ENCODE assay signal across 20 mouse cellular contexts in the genomic region with DNA sequence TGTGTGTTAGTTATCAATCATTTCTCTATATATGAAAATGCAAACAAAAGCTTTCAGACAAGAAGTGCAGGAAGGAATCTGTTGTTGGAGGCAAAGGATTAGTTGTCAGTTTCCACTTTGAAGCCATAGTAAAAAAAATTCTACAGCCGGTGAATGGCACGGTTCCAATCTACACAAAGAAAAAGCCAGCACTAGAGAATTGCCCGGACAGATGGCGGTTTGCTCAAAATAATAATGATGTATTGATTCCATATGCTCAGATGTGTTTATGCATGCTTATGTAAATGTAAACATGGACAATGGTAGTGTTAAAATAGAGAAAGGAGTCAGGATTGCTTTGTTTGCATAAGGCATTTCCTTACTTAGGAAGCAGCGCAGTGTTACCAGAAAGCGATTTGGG. TPM values are rescaled to one million over a fixed set of nuclear protein-coding genes. Genes with fewer than 3 reads are reported as not detected.
DNase-seq lines count a peak whose midpoint lies in the region; ATAC-seq and TF ChIP-seq lines count a peak whose summit lies in the region.
"Had no signal": no experiment of that assay in that cellular context is flagged by ENCODE, and none has a peak within 500 bp of the region (broad histone marks: within the 10 kb centered on the region; RNA-seq: fewer than 3 reads in every experiment).

No protein-coding gene starts in this region.

- no peaks in the 10 kb centered on the region for H3K27me3 ChIP-seq in forebrain, embryonic 12.5 days
- H3K27me3 ChIP-seq in forebrain, embryonic 11.5 days (ENCODE audit: control insufficient read depth, insufficient read depth, low read length): no peaks in the 10 kb centered on the region
- no peaks in the 10 kb centered on the region for H3K27me3 ChIP-seq in kidney, embryonic 15.5 days
- H3K27me3 ChIP-seq in midbrain, postnatal 0 days (ENCODE audit: insufficient read depth, low read length): no peaks in the 10 kb centered on the region
- H3K27me3 ChIP-seq in midbrain, embryonic 11.5 days (ENCODE audit: control insufficient read depth, insufficient read depth, low read length): no peaks in the 10 kb centered on the region
- H3K27me3 ChIP-seq in stomach, embryonic 16.5 days (ENCODE audit: control insufficient read depth, insufficient read depth, low read length): no peaks in the 10 kb centered on the region

- H3K4me1 ChIP-seq in forebrain, embryonic 12.5 days: peaks cover 8% of the 10 kb centered on the region
- no peaks in the 10 kb centered on the region for H3K4me1 ChIP-seq in forebrain, embryonic 11.5 days (replicated peaks; ENCODE audit: control insufficient read depth, insufficient read depth, low read length)
- peaks cover 20% of the 10 kb centered on the region; the same call in 1 of the 2 replicates for H3K4me1 ChIP-seq in kidney, embryonic 15.5 days
- H3K4me1 ChIP-seq in midbrain, postnatal 0 days (ENCODE audit: insufficient read depth, low read length): no peaks in the 10 kb centered on the region
- H3K4me1 ChIP-seq in midbrain, embryonic 11.5 days (ENCODE audit: control insufficient read depth, insufficient read depth, low read length): no peaks in the 10 kb centered on the region
- H3K4me1 ChIP-seq in stomach, embryonic 16.5 days (ENCODE audit: control insufficient read depth, insufficient read depth, low read length): peaks cover 10% of the 10 kb centered on the region; the same call in 1 of the 2 replicates

- no peak overlapping the region for H3K4me3 ChIP-seq in forebrain, embryonic 12.5 days (replicated peaks)
- no peak overlapping the region for H3K4me3 ChIP-seq in forebrain, embryonic 11.5 days (ENCODE audit: low read depth, low read length)
- H3K4me3 ChIP-seq in kidney, embryonic 15.5 days (replicated peaks): no peak overlapping the region
- H3K4me3 ChIP-seq in midbrain, postnatal 0 days (ENCODE audit: low read depth, low read length): no peak overlapping the region
- no peak overlapping the region for H3K4me3 ChIP-seq in midbrain, embryonic 11.5 days (ENCODE audit: low read depth, low read length)
- no peak overlapping the region for H3K4me3 ChIP-seq in stomach, embryonic 16.5 days (replicated peaks; ENCODE audit: low read length)

- 0 out of 2 replicates have a peak overlapping the region, but pooled peaks have one; percentile 9 for H3K27ac ChIP-seq in forebrain, embryonic 12.5 days
- H3K27ac ChIP-seq in forebrain, embryonic 11.5 days (ENCODE audit: low read depth, low read length): no peak overlapping the region
- no peak overlapping the region for H3K27ac ChIP-seq in kidney, embryonic 15.5 days
- no peak overlapping the region for H3K27ac ChIP-seq in midbrain, postnatal 0 days (ENCODE audit: low read depth, low read length)
- no peak overlapping the region for H3K27ac ChIP-seq in midbrain, embryonic 11.5 days (ENCODE audit: low read depth, low read length)
- no peak overlapping the region for H3K27ac ChIP-seq in stomach, embryonic 16.5 days (ENCODE audit: low read length)
- H3K27ac ChIP-seq: liver, embryonic 14.5 days had no signal

- TF ChIP-seq CTCF in midbrain, postnatal 0 days (IDR thresholded peaks at IDR 0.05): no peak

- 73% methylated on average over 6 of the region's 6 CpGs for WGBS in forebrain, embryonic 12.5 days
- 81% methylated on average over 6 of the region's 6 CpGs for WGBS in forebrain, embryonic 11.5 days
- WGBS in kidney, embryonic 15.5 days: 49% methylated on average over 6 of the region's 6 CpGs
- WGBS in midbrain, postnatal 0 days: 34% methylated on average over 6 of the region's 6 CpGs
- 72% methylated on average over 6 of the region's 6 CpGs for WGBS in midbrain, embryonic 11.5 days
- 24% methylated on average over 6 of the region's 6 CpGs for WGBS in stomach, embryonic 16.5 days

- ATAC-seq in forebrain, embryonic 12.5 days (ENCODE audit: low FRiP score): no peak
- no peak for ATAC-seq in forebrain, embryonic 11.5 days (replicated peaks; ENCODE audit: low FRiP score)
- no peak for ATAC-seq in kidney, embryonic 15.5 days (replicated peaks; ENCODE audit: low FRiP score)
- no peak for ATAC-seq in midbrain, postnatal 0 days (ENCODE audit: low FRiP score)
- ATAC-seq in midbrain, embryonic 11.5 days (ENCODE audit: low FRiP score): no peak
- ATAC-seq in stomach, embryonic 16.5 days (ENCODE audit: insufficient read depth, low FRiP score): no peak
- ATAC-seq: inflammation-experienced regulatory T-cells, adult 6 months had no signal

- no peak overlapping the region for H3K9ac ChIP-seq in forebrain, embryonic 12.5 days
- H3K9ac ChIP-seq in forebrain, embryonic 11.5 days (ENCODE audit: low read length): no peak overlapping the region
- H3K9ac ChIP-seq in kidney, embryonic 15.5 days: no peak overlapping the region
- no peak overlapping the region for H3K9ac ChIP-seq in midbrain, postnatal 0 days (replicated peaks; ENCODE audit: low read length, poor library complexity, severe bottlenecking)
- no peak overlapping the region for H3K9ac ChIP-seq in midbrain, embryonic 11.5 days (ENCODE audit: low read length)
- H3K9ac ChIP-seq in stomach, embryonic 16.5 days (ENCODE audit: low read length): no peak overlapping the region
- H3K9ac ChIP-seq: liver, embryonic 14.5 days had no signal

- no peak overlapping the region for H3K4me2 ChIP-seq in forebrain, embryonic 12.5 days
- H3K4me2 ChIP-seq in forebrain, embryonic 11.5 days (ENCODE audit: low read depth, low read length, severe bottlenecking): no peak overlapping the region
- H3K4me2 ChIP-seq in kidney, embryonic 15.5 days: peak overlapping the region; percentile 25; the same call in 1 of the 2 replicates
- no peak overlapping the region for H3K4me2 ChIP-seq in midbrain, postnatal 0 days (ENCODE audit: low read depth, low read length, poor library complexity, severe bottlenecking)
- H3K4me2 ChIP-seq in midbrain, embryonic 11.5 days: no peak overlapping the region
- H3K4me2 ChIP-seq in stomach, embryonic 16.5 days (ENCODE audit: low read depth, low read length): peak overlapping the region; percentile 23; the same call in 1 of the 2 replicates

- DNase-seq in forebrain, embryonic 11.5 days (ENCODE audit: low spot score): no peak
- DNase-seq in kidney, postnatal 36 days: no peak
- peak; percentile 19 for DNase-seq in midbrain, postnatal 0 days (ENCODE audit: low spot score)
- no peak for DNase-seq in midbrain, embryonic 11.5 days (ENCODE audit: low spot score, missing footprints)
- DNase-seq in cerebellum, postnatal 14 days: no peak
- DNase-seq: adrenal gland, postnatal 10 days; cerebellum, postnatal 25 days; heart, adult 18-20 months; heart, postnatal 14 days; layer of hippocampus, postnatal 36 days; right cerebral cortex, adult 18-20 months; thymus, adult 18-20 months had no signal

- no peaks in the 10 kb centered on the region for H3K36me3 ChIP-seq in forebrain, embryonic 12.5 days (replicated peaks)
- H3K36me3 ChIP-seq in forebrain, embryonic 11.5 days (ENCODE audit: control insufficient read depth, insufficient read depth, low read length): no peaks in the 10 kb centered on the region
- H3K36me3 ChIP-seq in kidney, embryonic 15.5 days: no peaks in the 10 kb centered on the region
- no peaks in the 10 kb centered on the region for H3K36me3 ChIP-seq in midbrain, postnatal 0 days (ENCODE audit: insufficient read depth, low read length)
- no peaks in the 10 kb centered on the region for H3K36me3 ChIP-seq in midbrain, embryonic 11.5 days (ENCODE audit: control insufficient read depth, insufficient read depth, low read length)
- no peaks in the 10 kb centered on the region for H3K36me3 ChIP-seq in stomach, embryonic 16.5 days (ENCODE audit: control insufficient read depth, insufficient read depth, low read length)

- no peaks in the 10 kb centered on the region for H3K9me3 ChIP-seq in forebrain, embryonic 12.5 days
- no peaks in the 10 kb centered on the region for H3K9me3 ChIP-seq in forebrain, embryonic 11.5 days (ENCODE audit: control insufficient read depth, low read length)
- H3K9me3 ChIP-seq in kidney, embryonic 15.5 days (replicated peaks): no peaks in the 10 kb centered on the region
- H3K9me3 ChIP-seq in midbrain, postnatal 0 days (ENCODE audit: low read length): no peaks in the 10 kb centered on the region
- no peaks in the 10 kb centered on the region for H3K9me3 ChIP-seq in midbrain, embryonic 11.5 days (ENCODE audit: control insufficient read depth, low read length)
- no peaks in the 10 kb centered on the region for H3K9me3 ChIP-seq in stomach, embryonic 16.5 days (replicated peaks; ENCODE audit: control insufficient read depth, low read length)

RNA-seq across cellular contexts. Expression of gene Col6a6, which starts 31.8 kb away (rescaled TPM):
- 0.10 and 0.17 TPM in 2 replicates for polyA plus RNA-seq in forebrain, embryonic 12.5 days (2016; fragmentation: Nextera tagmentation; extraction: Ambion mirVana)
- polyA plus RNA-seq in forebrain, embryonic 11.5 days (2014; fragmentation: Nextera tagmentation; extraction: Ambion mirVana): 0.09 TPM in 1 of 2 replicates, not detected in the other
- 1.2 and 2.0 TPM in 2 replicates for polyA plus RNA-seq in kidney, embryonic 15.5 days (2015; fragmentation: Nextera tagmentation; extraction: Ambion mirVana)
- 0.28 and 0.49 TPM in 2 replicates for total RNA-seq in midbrain, postnatal 0 days (2014; rRNA removed)
- 0.20 and 0.23 TPM in 2 replicates for polyA plus RNA-seq in midbrain, postnatal 0 days (2015; fragmentation: Nextera tagmentation; extraction: Ambion mirVana)
- polyA plus RNA-seq in midbrain, embryonic 11.5 days (2014; fragmentation: Nextera tagmentation; extraction: Ambion mirVana): 0.14 and 0.15 TPM in 2 replicates
- 2.4 and 3.1 TPM in 2 replicates for polyA plus RNA-seq in stomach, embryonic 16.5 days (2015; fragmentation: Nextera tagmentation; extraction: Ambion mirVana)
- total RNA-seq: CH12.LX; megakaryocyte progenitor cell, adult 5-6 weeks; neutrophil, adult 5-6 weeks had no signal

Comparison
In these comparisons a context has a peak if more than half of its experiments do, and no peak if none do; other contexts are left out.
1. H3K4me2 ChIP-seq: peak in kidney, embryonic 15.5 days (single experiment) and stomach, embryonic 16.5 days (single experiment); none in forebrain, embryonic 12.5 days (single experiment), forebrain, embryonic 11.5 days (single experiment), midbrain, postnatal 0 days (single experiment) and midbrain, embryonic 11.5 days (single experiment).